Mouse (Mus musculus): Measurements from ENCODE around the gene Msi2. TPM values are rescaled to one million over a fixed set of nuclear protein-coding genes. Genes with fewer than 3 reads are reported as not detected.

Msi2 gene
- polyA plus RNA-seq, 1 experiment from 2014 or later = 25.3 TPM

- Histone ChIP-seq H3K27me3 (ENCODE audit: low read depth, poor library complexity, severe bottlenecking) (no peaks in the 10 kb centered on the region), H3K4me3 (no peak overlapping the region), H3K36me3 (peaks cover 88% of the 10 kb centered on the region), H3K4me1 (peaks cover 59% of the 10 kb centered on the region), H3K9me3 (replicated peaks) (no peaks in the 10 kb centered on the region), H3K27ac (replicated peaks) (peak overlapping the region; percentile 39; the same call in 1 of the 2 replicates)
- WGBS = 92% methylated on average over 9 of the region's 9 CpGs
- DNase-seq (ENCODE audit: low spot score) = no peak
Observed at GRCm38 (mm10) chr11:88382449-88382848, 335.9 kb downstream of the Msi2 start.

- H3K9me3 ChIP-seq (replicated peaks) = no peaks in the 10 kb centered on the region
- no peak for DNase-seq (ENCODE audit: low spot score)
- H3K4me3 ChIP-seq = no peak overlapping the region
- H3K27ac ChIP-seq (replicated peaks) = peak overlapping the region; percentile 39; the same call in 1 of the 2 replicates
- H3K27me3 ChIP-seq (ENCODE audit: low read depth, poor library complexity, severe bottlenecking) = no peaks in the 10 kb centered on the region
- 78% methylated on average over 12 of the region's 14 CpGs for WGBS
- peaks cover 63% of the 10 kb centered on the region for H3K4me1 ChIP-seq
- H3K36me3 ChIP-seq = peaks cover 87% of the 10 kb centered on the region
Observed at GRCm38 (mm10) chr11:88381145-88381909, 337.0 kb downstream of the Msi2 start.

- H3K27me3 ChIP-seq (ENCODE audit: low read depth, poor library complexity, severe bottlenecking) = no peaks in the 10 kb centered on the region
- H3K27ac ChIP-seq (replicated peaks) = peak overlapping the region; percentile 77
Observed at GRCm38 (mm10) chr11:88379635-88380034, 338.7 kb downstream of the Msi2 start.

GRCm38 (mm10) chr11:88378686-88379339 lies 339.5 kb downstream of the Msi2 start:
- Histone ChIP-seq H3K4me3 (no peak overlapping the region), H3K4me1 (peaks cover 72% of the 10 kb centered on the region), H3K27me3 (ENCODE audit: low read depth, poor library complexity, severe bottlenecking) (no peaks in the 10 kb centered on the region), H3K27ac (replicated peaks) (peak overlapping the region; percentile 77), H3K9me3 (replicated peaks) (no peaks in the 10 kb centered on the region), H3K36me3 (peaks cover 80% of the 10 kb centered on the region)
- peak; percentile 33 for DNase-seq (ENCODE audit: low spot score)
- WGBS = 50% methylated on average over 9 of the region's 9 CpGs

More at GRCm38 (mm10) chr11:88379635-88380034, 338.7 kb downstream of the Msi2 start:
- no peak overlapping the region for H3K4me3 ChIP-seq
- H3K36me3 ChIP-seq = peaks cover 80% of the 10 kb centered on the region
- no peak for DNase-seq (ENCODE audit: low spot score)
- H3K9me3 ChIP-seq (replicated peaks) = no peaks in the 10 kb centered on the region
- peaks cover 72% of the 10 kb centered on the region for H3K4me1 ChIP-seq
- WGBS = 76% methylated on average over 2 of the region's 2 CpGs

GRCm38 (mm10) chr11:88372589-88372988 lies 345.7 kb downstream of the Msi2 start:
- WGBS = 89% methylated on average over 4 of the region's 4 CpGs
- Histone ChIP-seq H3K27ac (replicated peaks) (peak overlapping the region; percentile 42; the same call in 1 of the 2 replicates), H3K4me1 (peaks cover 35% of the 10 kb centered on the region), H3K9me3 (replicated peaks) (no peaks in the 10 kb centered on the region), H3K36me3 (peaks cover 74% of the 10 kb centered on the region), H3K27me3 (ENCODE audit: low read depth, poor library complexity, severe bottlenecking) (no peaks in the 10 kb centered on the region), H3K4me3 (no peak overlapping the region)
- DNase-seq (ENCODE audit: low spot score) = no peak

GRCm38 (mm10) chr11:88369898-88370297 lies 348.4 kb downstream of the Msi2 start:
- H3K9me3 ChIP-seq (replicated peaks) = no peaks in the 10 kb centered on the region
- DNase-seq (ENCODE audit: low spot score) = no peak
- H3K27me3 ChIP-seq (ENCODE audit: low read depth, poor library complexity, severe bottlenecking) = no peaks in the 10 kb centered on the region
- H3K4me3 ChIP-seq = no peak overlapping the region
- WGBS = 85% methylated on average over 3 of the region's 3 CpGs
- peaks cover 41% of the 10 kb centered on the region for H3K4me1 ChIP-seq
- H3K36me3 ChIP-seq = peaks cover 82% of the 10 kb centered on the region
- H3K27ac ChIP-seq (replicated peaks) = no peak overlapping the region

- Histone ChIP-seq H3K36me3 (peaks cover 91% of the 10 kb centered on the region), H3K9me3 (replicated peaks) (no peaks in the 10 kb centered on the region), H3K4me1 (peaks cover 26% of the 10 kb centered on the region), H3K27me3 (ENCODE audit: low read depth, poor library complexity, severe bottlenecking) (no peaks in the 10 kb centered on the region), H3K4me3 (no peak overlapping the region), H3K27ac (replicated peaks) (peak overlapping the region; percentile 66; the same call in 1 of the 2 replicates)
- no peak for DNase-seq (ENCODE audit: low spot score)
- WGBS = 89% methylated on average over 4 of the region's 4 CpGs
Observed at GRCm38 (mm10) chr11:88367501-88367900, 350.8 kb downstream of the Msi2 start.

- Histone ChIP-seq H3K4me3 (no peak overlapping the region), H3K36me3 (peaks cover 94% of the 10 kb centered on the region), H3K27me3 (ENCODE audit: low read depth, poor library complexity, severe bottlenecking) (no peaks in the 10 kb centered on the region), H3K4me1 (peaks cover 20% of the 10 kb centered on the region), H3K9me3 (replicated peaks) (no peaks in the 10 kb centered on the region), H3K27ac (replicated peaks) (peak overlapping the region; percentile 66)
- DNase-seq (ENCODE audit: low spot score) = no peak
- 89% methylated on average over 2 of the region's 2 CpGs for WGBS
Observed at GRCm38 (mm10) chr11:88365914-88366540, 352.3 kb downstream of the Msi2 start.

GRCm38 (mm10) chr11:88364231-88364630 lies 354.1 kb downstream of the Msi2 start:
- Histone ChIP-seq H3K27ac (replicated peaks) (0 out of 2 replicates have a peak overlapping the region, but pooled peaks have one; percentile 42), H3K36me3 (peaks cover 95% of the 10 kb centered on the region), H3K4me1 (peaks cover 20% of the 10 kb centered on the region), H3K9me3 (replicated peaks) (no peaks in the 10 kb centered on the region), H3K4me3 (no peak overlapping the region), H3K27me3 (ENCODE audit: low read depth, poor library complexity, severe bottlenecking) (no peaks in the 10 kb centered on the region)
- no peak for DNase-seq (ENCODE audit: low spot score)
- WGBS = 92% methylated on average over 3 of the region's 3 CpGs

GRCm38 (mm10) chr11:88363481-88363880 lies 354.8 kb downstream of the Msi2 start:
- H3K9me3 ChIP-seq (replicated peaks) = no peaks in the 10 kb centered on the region
- DNase-seq (ENCODE audit: low spot score) = no peak
- no peak overlapping the region for H3K27ac ChIP-seq (replicated peaks)
- H3K4me3 ChIP-seq = no peak overlapping the region
- peaks cover 97% of the 10 kb centered on the region for H3K36me3 ChIP-seq
- H3K27me3 ChIP-seq (ENCODE audit: low read depth, poor library complexity, severe bottlenecking) = no peaks in the 10 kb centered on the region
- 88% methylated on average over 14 of the region's 14 CpGs for WGBS
- peaks cover 28% of the 10 kb centered on the region for H3K4me1 ChIP-seq

GRCm38 (mm10) chr11:88359736-88360135 lies 358.6 kb downstream of the Msi2 start:
- Histone ChIP-seq H3K4me3 (no peak overlapping the region), H3K9me3 (replicated peaks) (no peaks in the 10 kb centered on the region), H3K36me3 (peaks cover 86% of the 10 kb centered on the region), H3K27me3 (ENCODE audit: low read depth, poor library complexity, severe bottlenecking) (no peaks in the 10 kb centered on the region), H3K4me1 (peaks cover 36% of the 10 kb centered on the region), H3K27ac (replicated peaks) (no peak overlapping the region)
- WGBS = 88% methylated on average over 7 of the region's 7 CpGs
- DNase-seq (ENCODE audit: low spot score) = no peak

- peak overlapping the region; percentile 69 for H3K27ac ChIP-seq (replicated peaks)
- H3K36me3 ChIP-seq = peaks cover 86% of the 10 kb centered on the region
Observed at GRCm38 (mm10) chr11:88357325-88357724, 361.0 kb downstream of the Msi2 start.

More at GRCm38 (mm10) chr11:88357325-88357724, 361.0 kb downstream of the Msi2 start:
- Histone ChIP-seq H3K27me3 (ENCODE audit: low read depth, poor library complexity, severe bottlenecking) (no peaks in the 10 kb centered on the region), H3K4me1 (peaks cover 38% of the 10 kb centered on the region), H3K4me3 (no peak overlapping the region), H3K9me3 (replicated peaks) (no peaks in the 10 kb centered on the region)
- WGBS = 69% methylated on average over 9 of the region's 9 CpGs
- DNase-seq (ENCODE audit: low spot score) = no peak
